Mouse (Mus musculus) thymus, adult 2 months (tissue): ENCODE measurements around the gene Clybl. TPM values are rescaled to one million over a fixed set of nuclear protein-coding genes. Genes with fewer than 3 reads are reported as not detected.

Source experiments
- DNase-seq: peaks from one replicate; pipeline ENCODE4 v3.0.0; 2021
- H3K27ac ChIP-seq: fragments of 200-500 bp; 2 replicates; pipeline ENCODE4 v1.5.1; 2012; ENCODE audit warnings: low read length, control low read depth; ENCODE audit not compliant: control insufficient read depth, insufficient read depth
- H3K27me3 ChIP-seq: fragments of 200-500 bp; 2 replicates; pipeline ENCODE4 v1.6.1; 2012; ENCODE audit warnings: mild to moderate bottlenecking, low read length, moderate library complexity, mixed read lengths; ENCODE audit not compliant: control insufficient read depth, insufficient read depth
- H3K36me3 ChIP-seq: fragments of 200-500 bp; 2 replicates; pipeline ENCODE4 v1.6.1; 2012; ENCODE audit warnings: mild to moderate bottlenecking, low read length, moderate library complexity; ENCODE audit not compliant: control insufficient read depth, insufficient read depth
- H3K4me1 ChIP-seq: fragments of 200-500 bp; replicated peaks from 2 replicates; pipeline ENCODE4 v1.6.1; 2012; ENCODE audit warnings: low read length; ENCODE audit not compliant: control insufficient read depth, insufficient read depth
- H3K4me3 ChIP-seq: fragments of 200-500 bp; 2 replicates; pipeline ENCODE4 v1.5.1; 2012; ENCODE audit warnings: mild to moderate bottlenecking, low read length, control low read depth, moderate library complexity; ENCODE audit not compliant: control insufficient read depth, insufficient read depth
- CTCF ChIP-seq: fragments of 200-500 bp; IDR thresholded peaks from 2 replicates; pipeline ENCODE4 v1.5.1; 2012; ENCODE audit warnings: mild to moderate bottlenecking, control low read depth, low read length, moderate library complexity, borderline replicate concordance; ENCODE audit not compliant: control insufficient read depth, poor library complexity, insufficient read depth; ENCODE audit errors: extremely low read depth
- POLR2A ChIP-seq: fragments of 200-500 bp; IDR thresholded peaks from 2 replicates; pipeline ENCODE4 v1.6.1; 2012; ENCODE audit warnings: mild to moderate bottlenecking, low read length, control low read depth, moderate library complexity; ENCODE audit not compliant: control insufficient read depth, poor library complexity, insufficient read depth; ENCODE audit errors: extremely low read depth
- WGBS: fragments of 180-500 bp; shearing (Covaris S2); methylation state at CpG from one replicate; pipeline ENCODE4 v1.1.7; 2018; 5-methylcytosine and 5-hydroxymethylcytosine counted together
- polyA plus RNA-seq: library from polyadenylated mRNA; depleted of rRNA; stranded (reverse); fragments of >200 nt; gene quantifications from 2 replicates; pipeline ENCODE4 v1.2.3, GENCODE M21; 2012

Clybl gene
- polyA plus RNA-seq, 1 experiment = 5.5 TPM

DNA sequence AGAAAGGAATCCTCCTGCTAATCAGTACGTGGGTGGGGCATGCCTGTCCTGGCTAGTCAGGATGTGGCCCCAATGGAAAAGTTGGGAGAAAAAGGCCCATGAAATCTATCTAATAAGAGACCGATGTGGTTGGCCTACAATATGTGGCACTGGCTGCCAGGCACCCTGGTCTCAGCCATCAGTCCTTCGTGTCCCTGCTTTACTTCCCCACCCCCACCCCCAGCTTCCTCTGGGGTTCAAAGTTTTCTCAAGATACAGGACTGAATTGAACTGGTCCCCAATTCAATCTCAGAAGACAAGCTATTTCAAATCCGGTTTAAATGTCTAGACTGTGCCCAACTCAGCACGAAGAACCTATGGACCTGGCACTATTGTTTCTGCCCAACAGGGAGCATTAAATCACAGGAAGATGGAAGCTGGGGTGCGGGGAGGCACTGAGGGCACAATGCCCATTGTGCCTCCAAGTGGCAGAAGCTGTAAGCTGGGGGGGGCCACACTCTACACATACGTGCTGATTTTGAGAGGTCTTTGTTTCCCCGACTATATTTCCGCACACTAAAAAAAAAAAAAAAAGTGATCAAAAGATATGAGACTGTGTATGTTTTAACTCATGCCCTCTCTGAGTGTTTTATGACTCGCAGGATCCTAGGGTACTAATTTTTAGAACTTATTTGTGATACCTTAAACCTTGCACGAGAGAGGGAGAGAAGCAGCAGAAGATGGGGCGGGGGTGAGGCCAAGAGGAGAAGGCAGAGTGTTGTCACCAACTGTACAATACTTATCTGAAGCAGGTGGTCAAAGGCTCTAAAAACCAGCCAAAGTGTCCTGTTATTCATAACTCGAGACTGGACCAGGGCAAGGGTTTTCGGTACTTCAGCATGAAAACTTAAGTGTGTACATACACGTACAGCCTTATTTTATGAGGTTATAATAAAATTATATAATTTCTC lies 199.7 kb downstream of the Clybl start:
- H3K27ac ChIP-seq = no peak overlapping the region
- no peak for DNase-seq
- H3K36me3 ChIP-seq = no peaks in the 10 kb centered on the region
- no peaks in the 10 kb centered on the region for H3K27me3 ChIP-seq
- no peaks in the 10 kb centered on the region for H3K4me1 ChIP-seq
- 92% methylated on average over 15 of the region's 15 CpGs for WGBS
- TF ChIP-seq CTCF (no peak), POLR2A (no peak)
- no peak overlapping the region for H3K4me3 ChIP-seq

DNA sequence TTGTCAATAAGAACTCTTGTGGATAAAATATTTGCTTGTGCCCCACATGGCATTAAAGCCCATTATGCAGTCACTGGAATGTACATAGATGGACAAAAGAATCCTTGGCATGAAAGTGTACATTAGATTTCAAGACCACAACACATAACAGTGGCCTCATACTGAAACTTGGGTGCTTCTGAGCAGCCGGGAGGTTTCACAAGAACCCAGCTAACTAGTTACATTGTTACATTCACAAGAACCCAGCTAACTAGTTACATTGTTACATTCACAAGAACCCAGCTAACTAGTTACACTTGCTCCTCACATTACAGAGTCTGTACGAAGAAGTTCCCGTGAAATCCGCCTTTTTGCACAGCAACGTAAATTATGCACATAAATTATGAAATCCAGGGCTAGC lies 200.8 kb downstream of the Clybl start:
- H3K4me3 ChIP-seq = no peak overlapping the region
- no peak overlapping the region for H3K27ac ChIP-seq
- no peak for DNase-seq
- H3K27me3 ChIP-seq = no peaks in the 10 kb centered on the region
- TF ChIP-seq CTCF = no peak
- TF ChIP-seq POLR2A = no peak
- WGBS = 97% methylated on average over 5 of the region's 5 CpGs
- no peaks in the 10 kb centered on the region for H3K36me3 ChIP-seq
- no peaks in the 10 kb centered on the region for H3K4me1 ChIP-seq

DNA sequence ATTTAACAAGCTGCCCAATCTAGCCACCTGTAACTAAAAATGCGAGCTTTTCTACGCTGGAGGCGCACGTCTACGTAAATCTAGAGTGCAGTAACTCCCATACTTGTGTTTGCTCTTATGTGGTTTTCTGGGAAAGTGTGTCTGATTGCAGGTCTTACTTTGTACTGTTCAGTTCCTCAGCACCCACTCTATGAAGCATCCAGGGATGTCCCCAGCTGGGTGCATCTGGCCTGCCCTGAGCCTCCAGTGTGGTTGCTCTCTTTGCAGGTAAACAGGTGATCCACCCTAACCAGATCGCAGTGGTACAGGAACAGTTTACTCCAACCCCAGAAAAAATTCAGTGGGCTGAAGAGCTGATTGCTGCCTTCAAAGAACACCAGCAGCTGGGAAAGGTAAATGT lies 202.4 kb downstream of the Clybl start:
- H3K27ac ChIP-seq = no peak overlapping the region
- no peak overlapping the region for H3K4me3 ChIP-seq
- no peak for DNase-seq
- TF ChIP-seq POLR2A = no peak
- TF ChIP-seq CTCF = no peak
- no peaks in the 10 kb centered on the region for H3K27me3 ChIP-seq
- H3K4me1 ChIP-seq = no peaks in the 10 kb centered on the region
- H3K36me3 ChIP-seq = no peaks in the 10 kb centered on the region
- WGBS = 80% methylated on average over 6 of the region's 6 CpGs

DNA sequence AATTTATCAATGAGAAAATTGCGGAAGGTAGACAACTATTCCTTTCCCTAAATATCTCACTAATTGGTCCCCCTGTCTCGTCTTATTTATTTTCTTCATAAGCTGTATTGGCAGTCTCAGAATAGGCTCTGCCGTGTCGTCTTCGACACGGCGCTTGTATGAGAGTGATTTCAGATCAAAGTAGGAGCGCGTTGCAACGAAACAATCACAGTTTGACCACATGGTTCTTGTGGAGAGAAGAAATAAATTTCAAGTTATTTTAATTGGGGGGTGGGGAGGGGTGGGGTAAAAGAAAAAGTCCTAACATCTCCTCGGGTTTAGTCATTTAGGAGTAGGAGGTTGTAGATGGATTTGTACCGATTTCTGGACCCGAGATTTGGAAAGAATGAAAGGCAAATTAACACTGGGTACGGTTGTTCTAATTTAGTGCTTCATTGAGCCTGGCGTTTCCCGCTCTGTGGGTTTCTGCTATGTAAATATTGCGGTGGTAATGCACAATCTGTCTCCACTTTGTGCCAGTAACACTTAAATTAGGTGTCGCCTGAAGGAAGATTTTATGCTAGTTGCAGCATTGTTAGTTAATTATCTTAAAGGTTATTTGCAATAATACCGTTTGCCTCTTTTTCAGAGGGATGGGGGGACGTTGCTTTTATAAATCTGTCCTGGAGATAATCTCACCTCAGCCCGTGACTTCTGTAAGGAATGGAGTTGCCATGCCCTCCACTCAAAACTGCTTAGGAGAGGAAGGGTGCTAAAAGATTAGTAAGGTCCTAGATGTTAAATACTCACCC lies 203.1 kb downstream of the Clybl start:
- no peak for DNase-seq
- TF ChIP-seq POLR2A = no peak
- H3K36me3 ChIP-seq = no peaks in the 10 kb centered on the region
- no peaks in the 10 kb centered on the region for H3K4me1 ChIP-seq
- 95% methylated on average over 21 of the region's 21 CpGs for WGBS
- H3K27me3 ChIP-seq = no peaks in the 10 kb centered on the region
- no peak overlapping the region for H3K4me3 ChIP-seq
- no peak overlapping the region for H3K27ac ChIP-seq

DNA sequence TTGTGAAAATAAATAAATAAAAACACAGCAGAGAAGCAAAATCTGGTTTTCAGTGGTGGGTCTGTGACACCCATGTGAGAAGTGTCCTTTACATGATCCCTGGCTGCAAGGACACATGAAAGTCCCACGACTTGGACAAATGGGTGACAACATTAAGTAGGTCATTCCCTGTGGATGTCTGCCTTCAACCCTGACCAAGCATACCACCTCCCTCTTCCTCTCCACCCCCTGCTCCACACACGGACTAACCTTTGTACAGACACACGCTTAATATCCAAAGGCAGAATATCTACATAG lies 203.7 kb downstream of the Clybl start:
- no peak for DNase-seq
- WGBS = 94% methylated on average over 3 of the region's 3 CpGs
- H3K4me1 ChIP-seq = no peaks in the 10 kb centered on the region
- no peaks in the 10 kb centered on the region for H3K36me3 ChIP-seq
- H3K27ac ChIP-seq = no peak overlapping the region
- H3K4me3 ChIP-seq = no peak overlapping the region
- TF ChIP-seq POLR2A = no peak
- no peak for TF ChIP-seq CTCF
- no peaks in the 10 kb centered on the region for H3K27me3 ChIP-seq

DNA sequence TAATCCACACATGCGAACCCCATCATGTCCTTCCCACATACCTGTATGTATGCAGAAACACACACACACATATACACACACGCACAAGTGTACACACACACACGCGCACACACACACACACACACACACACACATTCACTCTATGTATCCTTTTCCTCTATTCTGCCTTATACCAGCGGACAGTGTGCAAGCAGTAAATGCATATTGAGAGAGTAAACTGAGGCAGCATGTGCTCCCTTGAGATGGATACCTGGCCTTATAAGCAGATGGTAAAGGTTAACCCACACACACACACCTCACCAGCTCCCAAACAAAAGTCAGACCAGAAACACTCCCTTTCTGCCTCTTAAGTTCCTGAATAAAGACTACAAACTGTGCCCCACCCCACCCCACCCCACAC lies 204.3 kb downstream of the Clybl start:
- no peaks in the 10 kb centered on the region for H3K4me1 ChIP-seq
- no peaks in the 10 kb centered on the region for H3K27me3 ChIP-seq
- no peak for DNase-seq
- no peak for TF ChIP-seq CTCF
- TF ChIP-seq POLR2A = no peak
- H3K36me3 ChIP-seq = no peaks in the 10 kb centered on the region
- 96% methylated on average over 5 of the region's 5 CpGs for WGBS
- H3K27ac ChIP-seq = no peak overlapping the region
- no peak overlapping the region for H3K4me3 ChIP-seq
